Mouse (Mus musculus): ENCODE results near the gene Fam114a1. TPM values are rescaled to one million over a fixed set of nuclear protein-coding genes. Genes with fewer than 3 reads are reported as not detected.

Fam114a1 gene
- total RNA-seq (2014; fragmentation: Nextera tagmentation) (0.20 TPM in 1 of 2 replicates, not detected in the other), total RNA-seq (2017) (0.08 and 0.09 TPM in 2 replicates)

DNA sequence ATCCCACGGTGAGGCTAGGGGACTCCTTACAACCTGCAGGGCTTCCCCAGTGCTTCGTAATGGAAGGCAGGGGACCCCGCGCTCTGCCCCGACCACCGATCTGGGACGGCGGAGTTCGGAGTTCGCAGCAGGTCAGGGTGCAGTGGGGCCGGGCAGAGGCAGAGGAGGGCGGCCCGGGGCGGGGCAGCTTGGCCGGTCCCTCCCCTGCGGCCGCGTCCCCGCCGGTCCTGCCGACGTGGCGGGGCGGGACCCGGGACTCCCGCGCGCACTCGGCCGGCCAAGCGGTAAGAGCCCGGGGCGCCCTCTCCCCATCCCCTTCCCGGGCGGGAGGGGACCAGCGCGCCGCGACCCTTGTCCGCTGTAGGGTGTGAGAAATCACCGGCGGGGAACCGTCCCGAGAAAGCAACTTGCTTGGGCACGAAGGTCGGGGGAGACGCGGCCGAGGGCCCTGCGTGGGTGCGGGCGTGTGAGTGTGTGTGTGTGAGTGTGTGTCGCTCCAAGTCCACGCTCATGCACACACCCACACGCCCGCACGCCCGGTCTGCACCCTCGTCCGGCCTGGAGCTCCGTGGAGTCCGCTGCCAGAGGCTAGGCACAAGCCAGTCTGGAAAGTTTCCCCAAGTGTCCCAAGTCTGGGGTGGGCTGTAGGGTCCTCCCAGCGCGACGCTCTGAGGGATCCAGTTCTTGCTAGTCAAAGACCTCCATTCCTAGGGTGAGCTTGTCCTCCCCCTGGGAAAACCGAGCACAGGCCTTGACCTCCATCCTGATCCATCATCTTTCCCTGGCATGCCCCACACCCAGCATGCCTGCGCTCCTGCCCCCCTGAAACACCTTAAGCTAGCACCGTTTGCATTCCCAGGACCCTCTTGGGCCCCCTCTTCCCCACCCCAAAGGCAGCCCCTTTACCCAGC is at the start of gene Fam114a1:
Fam114a1 (plus strand) TSS at position 211 of the 911 bp plus-strand sequence.
- peak; percentile 91 for ATAC-seq (replicated peaks; ENCODE audit: low FRiP score, low TSS enrichment, poor library complexity, severe bottlenecking)

DNA sequence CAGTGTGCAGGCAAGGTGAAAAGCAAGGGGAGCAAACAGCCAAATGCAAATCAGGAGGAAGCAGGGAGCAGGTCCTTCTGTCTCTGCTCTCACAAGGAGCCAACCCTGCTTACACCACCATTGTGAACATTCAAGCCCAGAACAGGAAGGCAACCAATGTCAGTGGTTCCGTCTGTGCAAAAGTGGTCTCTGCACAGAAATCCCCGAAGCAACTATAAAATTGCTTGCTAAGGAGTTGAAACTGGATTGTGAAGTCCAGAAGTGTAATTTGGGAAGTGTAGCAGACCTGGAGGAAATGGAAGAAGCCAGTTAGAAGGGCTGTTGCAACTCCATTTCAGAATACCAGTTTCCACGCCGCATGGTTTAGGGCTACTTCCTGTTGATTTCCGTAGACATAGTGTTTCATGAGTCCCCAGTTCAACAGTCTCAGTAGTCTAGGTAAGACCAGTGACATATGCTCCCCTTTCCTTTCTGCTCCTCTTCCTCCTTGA is 46.9 kb upstream of the Fam114a1 start:
- ATAC-seq (replicated peaks; ENCODE audit: low FRiP score, low TSS enrichment, poor library complexity, severe bottlenecking), result no peak

DNA sequence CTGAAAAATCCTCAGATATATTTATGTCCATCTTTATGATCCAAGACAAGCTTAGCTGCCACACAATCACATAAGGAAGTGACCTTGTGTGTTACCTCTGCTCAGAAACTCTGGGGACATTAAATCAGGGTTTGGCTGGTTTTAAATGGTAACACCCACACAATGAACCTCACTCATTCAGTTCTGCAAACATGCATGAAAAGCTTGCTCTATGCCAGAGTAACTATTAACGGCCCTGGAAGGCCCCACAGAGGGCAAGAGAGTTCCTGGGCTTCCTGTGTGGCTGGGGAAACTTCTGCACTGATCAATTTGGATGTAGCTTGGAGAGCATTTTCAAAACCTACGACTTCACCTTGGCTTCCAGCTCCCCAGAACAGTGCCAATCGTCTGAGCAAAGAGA is 37.7 kb upstream of the Fam114a1 start:
- no peak for ATAC-seq (replicated peaks; ENCODE audit: low FRiP score, low TSS enrichment, poor library complexity, severe bottlenecking)

GRCm38 (mm10) chr5:64932775-64933174 is 37.1 kb upstream of the Fam114a1 start:
- no peak for ATAC-seq (replicated peaks; ENCODE audit: low FRiP score, low TSS enrichment, poor library complexity, severe bottlenecking)

- no peak for ATAC-seq (replicated peaks; ENCODE audit: low FRiP score, low TSS enrichment, poor library complexity, severe bottlenecking)
Observed at GRCm38 (mm10) chr5:64951486-64951885, 18.4 kb upstream of the Fam114a1 start.

DNA sequence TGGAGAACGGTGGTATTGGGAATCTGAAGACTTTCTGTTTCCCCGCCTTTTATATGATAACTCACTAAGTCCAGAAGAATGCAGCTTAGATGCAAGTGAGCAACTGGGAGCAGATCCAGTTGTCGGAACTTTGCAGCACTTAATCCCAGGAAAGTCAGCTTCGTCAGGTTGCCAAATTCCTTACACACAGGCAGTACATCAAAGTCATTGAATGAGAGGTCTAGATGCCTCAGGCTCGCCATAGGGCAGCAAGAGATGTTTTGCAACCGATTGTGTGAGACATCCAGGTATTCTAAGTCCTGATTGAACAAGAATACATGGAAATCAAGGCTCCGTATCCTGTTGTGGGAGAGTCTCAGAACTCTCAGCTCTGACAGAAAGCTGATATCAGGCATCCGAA is 14.9 kb upstream of the Fam114a1 start:
- ATAC-seq (replicated peaks; ENCODE audit: low FRiP score, low TSS enrichment, poor library complexity, severe bottlenecking), result no peak

GRCm38 (mm10) chr5:64958991-64959842 is 10.7 kb upstream of the Fam114a1 start:
- ATAC-seq (replicated peaks; ENCODE audit: low FRiP score, low TSS enrichment, poor library complexity, severe bottlenecking), result 0 out of 2 replicates have a peak, but pooled peaks have one; percentile 28

DNA sequence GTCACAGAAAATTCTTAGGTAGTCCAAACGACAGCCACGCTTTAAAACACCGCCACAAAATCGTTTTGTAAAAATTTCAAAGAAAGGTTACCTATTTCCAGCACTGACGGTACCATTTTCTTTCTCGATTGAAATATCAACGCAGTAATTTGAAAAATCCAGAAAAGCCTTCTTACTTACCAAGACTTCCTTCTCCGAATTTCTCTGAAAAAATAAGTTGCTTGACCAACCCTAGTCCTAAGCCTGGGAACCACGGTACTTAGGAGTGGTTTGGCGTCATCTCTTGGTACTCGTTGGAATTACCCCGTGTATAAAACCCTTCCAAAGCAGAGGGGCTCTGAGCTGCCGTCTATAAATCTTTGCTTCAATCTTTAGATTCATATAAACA is 10.0 kb upstream of the Fam114a1 start, which contains the start of gene Tlr6:
Tlr6 (minus strand) TSS at position 255 of the 388 bp plus-strand sequence.
- peak; percentile 50; the same call in 1 of the 2 replicates for ATAC-seq (replicated peaks; ENCODE audit: low FRiP score, low TSS enrichment, poor library complexity, severe bottlenecking)

DNA sequence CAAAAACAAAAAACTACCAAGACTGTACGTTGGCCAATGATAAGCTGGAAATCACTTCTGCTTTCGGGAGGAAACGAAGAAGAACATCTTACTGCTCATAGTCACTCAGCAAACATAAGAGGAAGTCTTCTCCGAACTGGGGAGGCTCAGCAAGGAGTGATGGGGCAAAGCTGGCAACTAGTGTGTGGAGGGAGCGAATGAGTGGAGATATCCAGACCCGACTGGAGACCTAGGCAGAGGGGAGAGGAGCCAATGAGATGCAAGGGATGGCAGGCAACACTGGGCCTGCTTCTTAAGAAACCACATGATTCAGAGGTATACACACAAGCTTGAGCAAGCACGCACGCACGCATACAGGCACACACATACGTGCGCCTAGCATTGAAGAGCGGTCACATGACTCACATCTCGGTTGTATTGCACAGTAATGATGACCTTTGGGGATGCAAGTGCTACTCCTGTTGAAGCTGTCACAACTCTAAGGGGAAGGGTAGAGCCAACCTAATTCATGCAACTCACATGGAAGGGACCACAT is 8.9 kb upstream of the Fam114a1 start:
- no peak for ATAC-seq (replicated peaks; ENCODE audit: low FRiP score, low TSS enrichment, poor library complexity, severe bottlenecking)

- ATAC-seq (replicated peaks; ENCODE audit: low FRiP score, low TSS enrichment, poor library complexity, severe bottlenecking), result no peak
Observed at GRCm38 (mm10) chr5:64963271-64963670, 6.6 kb upstream of the Fam114a1 start.

- no peak for ATAC-seq (replicated peaks; ENCODE audit: low FRiP score, low TSS enrichment, poor library complexity, severe bottlenecking)
Observed at GRCm38 (mm10) chr5:64963735-64964134, 6.1 kb upstream of the Fam114a1 start.

GRCm38 (mm10) chr5:64968961-64969860 is 660 bp upstream of the Fam114a1 start:
- 0 out of 2 replicates have a peak, but pooled peaks have one; percentile 44 for ATAC-seq (replicated peaks; ENCODE audit: low FRiP score, low TSS enrichment, poor library complexity, severe bottlenecking)

- no peak for ATAC-seq (replicated peaks; ENCODE audit: low FRiP score, low TSS enrichment, poor library complexity, severe bottlenecking)
Observed at GRCm38 (mm10) chr5:64975121-64975520, 5.2 kb downstream of the Fam114a1 start.

DNA sequence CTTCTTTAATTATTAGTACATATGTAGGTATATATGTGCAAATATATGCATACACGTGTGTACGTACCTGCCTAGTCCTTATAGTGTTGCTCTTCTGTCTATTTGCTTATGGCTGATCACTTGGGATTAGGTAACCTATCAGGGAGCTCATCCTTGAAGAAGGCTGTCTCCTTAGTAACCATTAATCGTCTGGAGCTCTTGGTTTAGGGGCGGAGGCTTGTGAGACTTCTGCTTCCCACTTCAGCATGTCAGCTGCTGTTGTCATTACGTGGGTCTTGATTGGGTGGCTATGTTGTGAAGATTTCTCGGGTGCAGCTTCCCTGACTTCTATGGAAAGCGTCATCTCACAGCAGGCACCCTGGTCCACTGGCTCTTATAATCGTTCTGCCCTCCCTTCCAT is 7.3 kb downstream of the Fam114a1 start:
- ATAC-seq (replicated peaks; ENCODE audit: low FRiP score, low TSS enrichment, poor library complexity, severe bottlenecking), result no peak

DNA sequence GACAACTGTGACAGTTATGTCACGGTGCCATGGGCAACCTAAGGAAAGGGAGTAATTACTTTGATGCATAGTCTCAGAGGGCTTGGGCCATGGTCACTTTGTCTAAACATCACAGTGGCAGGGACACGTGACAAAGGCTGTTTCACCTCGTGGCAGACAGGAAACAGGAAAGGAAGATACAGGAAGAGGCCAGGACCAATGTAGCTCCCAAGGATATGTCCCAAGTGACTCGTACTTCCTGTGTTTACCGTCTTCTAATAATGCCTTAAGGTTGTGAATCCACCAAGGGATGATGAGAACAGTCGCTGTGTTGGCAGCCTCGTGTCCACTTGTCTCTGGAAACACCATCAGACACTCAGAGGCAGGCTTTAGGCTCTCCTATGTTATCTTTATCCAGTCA is 16.1 kb downstream of the Fam114a1 start:
- ATAC-seq (replicated peaks; ENCODE audit: low FRiP score, low TSS enrichment, poor library complexity, severe bottlenecking), result no peak

DNA sequence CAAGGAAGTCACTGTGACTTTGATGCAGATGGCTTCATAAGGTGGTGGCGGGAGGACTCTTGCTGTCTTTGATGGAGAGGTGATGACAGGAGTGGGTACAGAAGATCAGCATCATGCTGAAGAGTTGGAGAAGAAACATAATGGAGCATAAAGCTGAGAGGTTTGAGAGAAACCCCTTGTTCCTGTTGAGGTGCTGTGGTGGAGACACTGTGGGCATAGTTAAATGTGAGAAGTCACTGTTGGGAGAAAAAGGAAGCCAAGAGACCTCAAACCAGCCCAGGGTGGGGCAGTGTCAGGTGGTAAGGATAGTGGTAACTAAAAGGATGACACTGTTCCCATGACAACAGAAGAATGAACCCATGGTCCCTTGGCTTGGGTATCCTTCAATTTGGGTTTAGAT is 20.1 kb downstream of the Fam114a1 start:
- ATAC-seq (replicated peaks; ENCODE audit: low FRiP score, low TSS enrichment, poor library complexity, severe bottlenecking), result no peak

DNA sequence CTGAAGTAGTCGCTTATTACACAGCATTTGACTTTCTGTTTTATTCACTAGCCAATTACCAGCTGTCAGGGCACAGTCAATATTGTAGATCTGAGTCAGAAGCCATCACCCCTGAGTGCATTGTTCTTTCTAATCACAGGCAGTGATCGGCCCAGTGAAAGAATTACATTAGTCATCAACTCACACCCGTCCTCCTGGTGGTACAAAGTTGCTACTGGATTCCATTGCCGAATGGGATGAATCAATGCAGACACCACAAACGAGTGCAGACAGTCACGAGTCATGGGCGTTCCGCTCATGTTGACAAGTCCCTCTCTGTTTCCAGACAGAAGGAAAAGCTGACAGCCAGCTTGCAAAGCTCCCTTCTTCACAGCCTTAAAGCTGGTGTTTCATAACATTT is 22.7 kb downstream of the Fam114a1 start:
- no peak for ATAC-seq (replicated peaks; ENCODE audit: low FRiP score, low TSS enrichment, poor library complexity, severe bottlenecking)

DNA sequence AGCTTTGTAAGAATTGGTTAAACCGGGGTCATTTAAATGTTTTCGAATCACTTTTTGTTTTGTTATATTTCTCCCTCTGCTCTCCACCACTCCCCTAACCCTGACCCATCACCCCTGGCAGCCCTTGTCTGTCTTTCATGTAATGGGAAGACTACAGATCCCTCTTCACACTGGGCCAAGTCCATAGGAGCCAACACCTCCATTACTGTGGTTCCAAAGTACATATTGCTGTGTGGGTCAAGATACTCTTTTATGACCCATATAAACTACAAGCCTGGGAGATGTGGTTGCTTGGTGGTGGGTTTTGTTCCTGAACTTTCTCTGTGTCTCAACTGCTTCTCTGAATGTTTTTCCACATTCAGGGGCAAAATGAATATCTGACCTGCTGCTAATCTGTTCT is 25.5 kb downstream of the Fam114a1 start:
- no peak for ATAC-seq (replicated peaks; ENCODE audit: low FRiP score, low TSS enrichment, poor library complexity, severe bottlenecking)
